Mouse (Mus musculus): ENCODE data around the gene Fndc1.

Fndc1 gene

GRCm38 (mm10) chr17:7816602-7817001 lies 10.5 kb downstream of the Fndc1 start:
- DNase-seq: no peak

- DNase-seq: no peak
Measured at GRCm38 (mm10) chr17:7814433-7814832, 12.7 kb downstream of the Fndc1 start.

GRCm38 (mm10) chr17:7808043-7808442 lies 19.1 kb downstream of the Fndc1 start:
- no peak for DNase-seq

- DNase-seq: no peak
Measured at GRCm38 (mm10) chr17:7805105-7805504, 22.0 kb downstream of the Fndc1 start.

GRCm38 (mm10) chr17:7802483-7802882 lies 24.6 kb downstream of the Fndc1 start:
- no peak for DNase-seq

DNA sequence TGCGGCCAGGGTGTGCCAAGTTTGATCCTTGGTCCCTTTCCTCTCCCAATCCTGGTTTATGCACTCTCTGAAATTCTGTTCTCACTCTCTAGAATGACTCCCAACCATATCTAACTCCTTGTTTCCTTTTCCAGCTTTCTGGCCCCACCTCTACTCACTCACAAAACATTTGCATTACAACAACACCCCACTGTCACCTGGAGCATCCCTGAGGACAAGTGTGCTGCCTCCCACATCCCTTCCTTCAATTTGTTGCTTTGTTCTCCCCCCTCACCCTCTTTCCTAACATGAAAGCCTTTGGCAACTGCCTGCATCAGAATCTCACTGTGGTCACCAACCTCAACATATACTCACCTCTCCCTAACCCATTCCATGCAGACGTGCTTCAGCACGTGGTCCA lies 27.2 kb downstream of the Fndc1 start:
- no peak for DNase-seq

DNA sequence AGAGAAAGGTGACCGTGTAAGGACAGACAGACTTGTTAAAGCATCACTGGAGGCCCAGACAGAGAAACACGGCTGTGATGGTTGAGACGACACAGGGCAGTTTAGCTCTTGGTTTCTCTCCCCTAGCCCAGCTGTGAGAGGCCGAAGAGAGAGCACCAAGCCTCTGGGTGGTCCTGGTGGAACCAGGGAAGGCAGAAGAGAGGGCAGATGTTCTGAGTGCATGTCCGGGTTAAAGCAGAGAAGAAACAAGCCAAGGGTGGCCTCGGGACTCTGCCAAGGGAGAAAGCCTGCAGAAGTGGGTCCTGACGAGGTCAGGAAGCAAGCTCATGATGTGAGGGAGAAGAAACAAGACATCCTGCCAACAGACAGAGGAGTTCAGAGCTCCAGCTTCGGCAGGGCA lies 31.5 kb downstream of the Fndc1 start:
- no peak for DNase-seq

DNA sequence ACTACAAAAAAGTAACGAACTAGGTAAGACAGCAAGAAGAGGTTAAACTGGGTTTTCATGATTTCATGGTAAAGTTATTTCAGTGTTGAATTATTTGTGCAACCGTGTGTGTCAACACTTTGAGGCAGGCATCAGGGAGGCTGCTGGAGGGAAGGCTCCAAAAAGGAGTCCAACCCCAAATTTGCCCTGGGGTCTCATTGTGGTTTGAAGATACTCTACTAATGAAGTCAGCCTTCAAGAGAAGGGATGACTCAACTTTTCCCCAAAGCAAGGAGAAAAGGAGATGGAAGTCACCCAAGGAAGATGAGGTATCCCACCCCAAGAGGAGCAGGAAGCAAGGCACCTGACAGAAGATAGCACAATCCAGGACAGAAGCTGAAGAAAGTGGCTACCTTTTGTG lies 31.9 kb downstream of the Fndc1 start:
- DNase-seq: no peak

DNA sequence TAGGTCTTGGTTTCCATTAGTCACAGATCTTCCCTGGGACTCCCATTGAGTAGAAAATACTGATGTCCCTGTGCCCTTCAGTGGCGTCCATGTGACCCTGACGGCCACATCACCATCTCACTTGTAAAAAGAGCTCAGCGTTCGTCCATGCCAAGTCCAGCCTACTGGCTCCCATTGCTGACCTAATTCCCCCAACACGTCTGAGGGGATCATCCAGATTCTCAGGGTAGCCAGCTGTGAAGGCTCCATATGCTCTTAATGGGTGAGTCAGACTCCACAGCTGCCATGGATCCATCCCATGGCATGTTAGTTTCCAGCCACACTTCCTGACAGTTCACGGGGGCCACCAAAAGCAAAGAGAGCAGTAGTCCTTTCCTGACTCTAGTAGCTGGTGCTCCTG lies 33.0 kb downstream of the Fndc1 start:
- DNase-seq: no peak

- no peak for DNase-seq
Measured at GRCm38 (mm10) chr17:7790512-7790911, 36.6 kb downstream of the Fndc1 start.

- no peak for DNase-seq
Measured at GRCm38 (mm10) chr17:7774101-7774500, 53.0 kb downstream of the Fndc1 start.

- DNase-seq: no peak
Measured at GRCm38 (mm10) chr17:7759786-7760185, 67.3 kb downstream of the Fndc1 start.

DNA sequence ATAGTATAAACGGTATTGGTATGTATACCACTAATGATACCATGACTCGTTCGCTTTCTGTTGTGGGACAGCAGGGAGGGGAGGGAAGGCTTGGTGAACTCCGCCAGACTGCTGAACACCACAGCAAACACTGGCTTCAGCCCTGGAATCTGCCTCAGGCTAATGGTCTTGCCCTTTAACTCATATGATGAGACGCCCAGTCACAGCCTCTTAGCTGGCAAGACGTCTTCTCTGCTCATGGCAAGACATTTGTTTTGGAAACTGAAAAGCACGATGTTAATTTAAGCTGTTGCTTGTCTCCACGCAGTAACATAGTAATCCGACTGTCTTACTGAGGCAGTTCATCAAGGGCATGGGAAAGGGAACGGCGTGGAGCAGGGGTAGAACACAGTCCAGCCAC lies 72.1 kb downstream of the Fndc1 start:
- no peak for DNase-seq

GRCm38 (mm10) chr17:7753383-7753782 lies 73.7 kb downstream of the Fndc1 start:
- no peak for DNase-seq

GRCm38 (mm10) chr17:7749051-7749815 lies 77.9 kb downstream of the Fndc1 start:
- no peak for DNase-seq

- no peak for DNase-seq
Measured at GRCm38 (mm10) chr17:7746841-7747240, 80.3 kb downstream of the Fndc1 start.

DNA sequence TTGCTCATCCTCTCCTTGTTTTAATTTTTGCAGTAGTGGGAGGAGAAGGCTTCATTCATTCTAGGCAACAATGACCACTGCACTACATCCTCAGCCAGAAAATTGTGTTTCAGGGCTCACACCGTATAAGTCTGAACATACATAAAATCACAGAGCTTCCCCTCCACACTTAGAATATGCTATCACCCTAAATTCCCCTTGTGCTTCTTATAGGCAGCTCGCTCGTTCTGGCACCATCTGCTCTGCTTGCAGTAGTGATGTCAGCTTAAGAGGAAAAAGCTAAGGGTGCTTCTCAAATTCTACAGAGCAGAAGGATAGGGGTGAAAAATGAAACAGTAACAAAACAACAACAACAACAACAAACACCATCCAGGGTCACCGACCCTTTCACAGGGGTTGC lies 82.1 kb downstream of the Fndc1 start:
- peak; percentile 16 for DNase-seq

- no peak for DNase-seq
Measured at GRCm38 (mm10) chr17:7740988-7741387, 86.1 kb downstream of the Fndc1 start.

DNA sequence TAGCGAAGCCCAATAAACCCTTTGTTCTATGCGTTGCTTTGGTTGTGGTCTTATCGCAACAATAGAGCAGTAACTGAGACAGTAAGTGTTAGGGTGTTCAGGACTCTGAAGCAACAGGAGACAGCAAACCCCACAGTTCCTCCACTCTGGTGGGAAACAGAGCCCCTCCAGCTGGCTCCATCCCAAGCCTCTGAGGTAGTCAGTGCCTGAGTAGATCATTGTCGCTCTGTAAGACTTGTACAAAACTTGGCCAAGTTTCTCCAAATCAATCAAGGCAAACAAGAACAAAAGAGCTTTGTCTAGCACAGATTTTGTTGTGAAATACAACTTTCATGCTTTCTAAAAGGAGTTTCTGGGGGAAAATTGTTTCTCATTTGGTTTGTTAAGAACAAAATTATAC lies 104.1 kb downstream of the Fndc1 start:
- DNase-seq: no peak

GRCm38 (mm10) chr17:7718886-7719285 lies 108.2 kb downstream of the Fndc1 start:
- DNase-seq: no peak

DNA sequence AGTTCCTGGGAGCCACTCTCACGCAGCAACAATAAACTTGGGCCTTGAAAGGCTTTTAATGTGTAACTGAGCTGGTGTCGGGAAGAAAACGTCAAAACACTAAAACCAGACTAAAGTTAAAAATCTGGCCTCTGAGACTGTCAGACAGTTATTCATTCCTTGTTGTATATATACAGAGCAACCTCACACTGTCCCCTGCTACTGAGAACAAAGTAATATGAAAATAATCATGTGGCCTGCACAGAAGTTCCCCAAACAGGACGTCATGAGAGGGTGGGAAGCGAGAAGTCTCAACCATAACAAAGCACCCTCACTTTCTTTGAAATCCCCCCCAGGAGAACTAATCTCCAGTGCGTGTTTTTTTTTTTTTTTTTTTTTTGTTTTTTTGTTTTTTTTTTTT lies 109.2 kb downstream of the Fndc1 start:
- no peak for DNase-seq

DNA sequence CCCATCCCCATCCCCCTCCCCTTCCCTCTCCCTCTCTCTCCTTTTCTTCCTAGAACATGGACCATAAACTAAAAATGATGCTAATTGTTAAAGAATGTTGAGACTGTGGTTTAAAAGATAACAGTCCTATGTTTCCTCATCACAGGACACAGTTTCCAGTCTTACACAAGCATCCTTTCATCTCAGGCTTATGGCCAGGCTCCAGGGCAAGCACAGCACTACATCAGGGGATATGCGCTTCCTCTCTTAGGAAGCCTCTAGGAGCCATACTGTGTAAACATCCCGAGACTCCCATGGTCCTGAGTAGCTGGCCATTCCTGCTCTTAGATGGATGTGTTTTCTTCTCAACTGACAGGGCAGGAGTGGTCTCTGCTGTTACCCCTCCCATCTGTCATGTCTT lies 114.1 kb downstream of the Fndc1 start:
- DNase-seq: no peak

- DNase-seq: no peak
Measured at GRCm38 (mm10) chr17:7707073-7707472, 120.0 kb downstream of the Fndc1 start.

- no peak for DNase-seq
Measured at GRCm38 (mm10) chr17:7690271-7690670, 136.8 kb downstream of the Fndc1 start.

Measured in right cerebral cortex, postnatal 25 days (tissue).